Mouse (Mus musculus) bone marrow, adult 2 months (tissue): ENCODE data around the gene Kctd19.

Experiments used
- CTCF ChIP-seq: fragments of 200-500 bp; IDR thresholded peaks from 2 replicates; pipeline ENCODE4 v1.5.1; 2011; ENCODE audit warnings: low read length, control low read depth; ENCODE audit not compliant: control insufficient read depth, insufficient read depth
- POLR2A ChIP-seq: fragments of 200-500 bp; IDR thresholded peaks from 2 replicates; pipeline ENCODE4 v1.6.1; 2011; ENCODE audit warnings: low read depth, mild to moderate bottlenecking, control low read depth, low read length, borderline replicate concordance; ENCODE audit not compliant: control insufficient read depth

- no peak for TF ChIP-seq POLR2A
- peak; percentile 21; the same call in 1 of the 2 replicates for TF ChIP-seq CTCF
Measured at GRCm38 (mm10) chr8:105367107-105367506, 46.2 kb downstream of the Kctd19 start.
